Mouse (Mus musculus): ENCODE results near the gene Irf2bp1. TPM values are rescaled to one million over a fixed set of nuclear protein-coding genes. Genes with fewer than 3 reads are reported as not detected.

Gene Irf2bp1
- polyA plus RNA-seq, 1 experiment = 7.9 TPM

GRCm38 (mm10) chr7:18989995-18990394, 13.8 kb upstream of the Irf2bp1 start:
- no peak overlapping the region for H3K27ac ChIP-seq (replicated peaks; ENCODE audit: low read depth, low read length)
- H3K4me3 ChIP-seq (ENCODE audit: insufficient read depth, low read depth, low read length) = no peak overlapping the region
- H3K4me1 ChIP-seq (ENCODE audit: control insufficient read depth, insufficient read depth, insufficient read length, low read length) = peaks cover 5% of the 10 kb centered on the region; the same call in 1 of the 2 replicates

- Histone ChIP-seq H3K4me3 (ENCODE audit: insufficient read depth, low read depth, low read length) (peak within 1 kb of the TSS; percentile 62), H3K27ac (replicated peaks; ENCODE audit: low read depth, low read length) (no peak within 1 kb of the TSS), H3K4me1 (ENCODE audit: control insufficient read depth, insufficient read depth, insufficient read length, low read length) (peaks cover 5% of the 10 kb centered on the region; the same call in 1 of the 2 replicates)
Observed at GRCm38 (mm10) chr7:18990601-18991295, 13.1 kb upstream of the Irf2bp1 start, which contains the start of gene Mypop. Gene Mypop (plus strand): TSS chr7:18991245.

GRCm38 (mm10) chr7:18991660-18992293, 12.1 kb upstream of the Irf2bp1 start:
- H3K4me3 ChIP-seq (ENCODE audit: insufficient read depth, low read depth, low read length) = peak overlapping the region; percentile 62
- peaks cover 5% of the 10 kb centered on the region; the same call in 1 of the 2 replicates for H3K4me1 ChIP-seq (ENCODE audit: control insufficient read depth, insufficient read depth, insufficient read length, low read length)
- no peak overlapping the region for H3K27ac ChIP-seq (replicated peaks; ENCODE audit: low read depth, low read length)

- H3K4me1 ChIP-seq (ENCODE audit: control insufficient read depth, insufficient read depth, insufficient read length, low read length) = peaks cover 5% of the 10 kb centered on the region; the same call in 1 of the 2 replicates
- H3K27ac ChIP-seq (replicated peaks; ENCODE audit: low read depth, low read length) = no peak overlapping the region
- H3K4me3 ChIP-seq (ENCODE audit: insufficient read depth, low read depth, low read length) = peak overlapping the region; percentile 62
Observed at GRCm38 (mm10) chr7:18992294-18992675, 11.6 kb upstream of the Irf2bp1 start.

- peaks cover 5% of the 10 kb centered on the region; the same call in 1 of the 2 replicates for H3K4me1 ChIP-seq (ENCODE audit: control insufficient read depth, insufficient read depth, insufficient read length, low read length)
- no peak overlapping the region for H3K27ac ChIP-seq (replicated peaks; ENCODE audit: low read depth, low read length)
- H3K4me3 ChIP-seq (ENCODE audit: insufficient read depth, low read depth, low read length) = no peak overlapping the region
Observed at GRCm38 (mm10) chr7:18993036-18993435, 10.8 kb upstream of the Irf2bp1 start.

- no peak overlapping the region for H3K27ac ChIP-seq (replicated peaks; ENCODE audit: low read depth, low read length)
- H3K4me3 ChIP-seq (ENCODE audit: insufficient read depth, low read depth, low read length) = no peak overlapping the region
- peaks cover 5% of the 10 kb centered on the region; the same call in 1 of the 2 replicates for H3K4me1 ChIP-seq (ENCODE audit: control insufficient read depth, insufficient read depth, insufficient read length, low read length)
Observed at GRCm38 (mm10) chr7:18998835-18999234, 5.0 kb upstream of the Irf2bp1 start.

GRCm38 (mm10) chr7:19000421-19000820, 3.4 kb upstream of the Irf2bp1 start:
- peaks cover 11% of the 10 kb centered on the region for H3K4me1 ChIP-seq (ENCODE audit: control insufficient read depth, insufficient read depth, insufficient read length, low read length)
- H3K4me3 ChIP-seq (ENCODE audit: insufficient read depth, low read depth, low read length) = peak overlapping the region; percentile 43
- H3K27ac ChIP-seq (replicated peaks; ENCODE audit: low read depth, low read length) = no peak overlapping the region

GRCm38 (mm10) chr7:19001066-19001806, 2.6 kb upstream of the Irf2bp1 start:
- H3K4me1 ChIP-seq (ENCODE audit: control insufficient read depth, insufficient read depth, insufficient read length, low read length) = peaks cover 11% of the 10 kb centered on the region
- peak overlapping the region; percentile 59 for H3K4me3 ChIP-seq (ENCODE audit: insufficient read depth, low read depth, low read length)
- H3K27ac ChIP-seq (replicated peaks; ENCODE audit: low read depth, low read length) = peak overlapping the region; percentile 86

- Histone ChIP-seq H3K27ac (replicated peaks; ENCODE audit: low read depth, low read length) (peak overlapping the region; percentile 86; the same call in 1 of the 2 replicates), H3K4me3 (ENCODE audit: insufficient read depth, low read depth, low read length) (peak overlapping the region; percentile 59; the same call in 1 of the 2 replicates), H3K4me1 (ENCODE audit: control insufficient read depth, insufficient read depth, insufficient read length, low read length) (peaks cover 11% of the 10 kb centered on the region)
Observed at GRCm38 (mm10) chr7:19001807-19002085, 2.1 kb upstream of the Irf2bp1 start.

- H3K4me3 ChIP-seq (ENCODE audit: insufficient read depth, low read depth, low read length) = peak overlapping the region; percentile 65
- H3K4me1 ChIP-seq (ENCODE audit: control insufficient read depth, insufficient read depth, insufficient read length, low read length) = peaks cover 11% of the 10 kb centered on the region
- H3K27ac ChIP-seq (replicated peaks; ENCODE audit: low read depth, low read length) = peak overlapping the region; percentile 86; the same call in 1 of the 2 replicates
Observed at GRCm38 (mm10) chr7:19002115-19002514, 1.7 kb upstream of the Irf2bp1 start.

- Histone ChIP-seq H3K4me1 (ENCODE audit: control insufficient read depth, insufficient read depth, insufficient read length, low read length) (peaks cover 11% of the 10 kb centered on the region), H3K4me3 (ENCODE audit: insufficient read depth, low read depth, low read length) (peak overlapping the region; percentile 65), H3K27ac (replicated peaks; ENCODE audit: low read depth, low read length) (peak overlapping the region; percentile 79)
Observed at GRCm38 (mm10) chr7:19002848-19003498, 871 bp upstream of the Irf2bp1 start.

- peak overlapping the region; percentile 93 for H3K4me3 ChIP-seq (ENCODE audit: insufficient read depth, low read depth, low read length)
- peaks cover 11% of the 10 kb centered on the region for H3K4me1 ChIP-seq (ENCODE audit: control insufficient read depth, insufficient read depth, insufficient read length, low read length)
- no peak overlapping the region for H3K27ac ChIP-seq (replicated peaks; ENCODE audit: low read depth, low read length)
Observed at GRCm38 (mm10) chr7:19004631-19005079, 811 bp downstream of the Irf2bp1 start.

GRCm38 (mm10) chr7:19005417-19006121, 1.7 kb downstream of the Irf2bp1 start:
- peaks cover 11% of the 10 kb centered on the region for H3K4me1 ChIP-seq (ENCODE audit: control insufficient read depth, insufficient read depth, insufficient read length, low read length)
- H3K4me3 ChIP-seq (ENCODE audit: insufficient read depth, low read depth, low read length) = peak overlapping the region; percentile 93; the same call in 1 of the 2 replicates
- no peak overlapping the region for H3K27ac ChIP-seq (replicated peaks; ENCODE audit: low read depth, low read length)

- no peak overlapping the region for H3K4me3 ChIP-seq (ENCODE audit: insufficient read depth, low read depth, low read length)
- peaks cover 9% of the 10 kb centered on the region for H3K4me1 ChIP-seq (ENCODE audit: control insufficient read depth, insufficient read depth, insufficient read length, low read length)
- no peak overlapping the region for H3K27ac ChIP-seq (replicated peaks; ENCODE audit: low read depth, low read length)
Observed at GRCm38 (mm10) chr7:19006476-19006875, 2.6 kb downstream of the Irf2bp1 start.

Measured in brown adipose tissue, adult 24 weeks (tissue).